Mouse (Mus musculus): ENCODE results near the gene Shisa2.
"Not testable (repeated sequence)": the region's sequence is repeated elsewhere in the genome, so short reads cannot be mapped to it uniquely, and the experiment has no call there.

Shisa2 gene

GRCm38 (mm10) chr14:59625158-59625805 lies at the start of gene Shisa2:
Shisa2 (plus strand) TSS chr14:59625308.
- DNase-seq (ENCODE audit: low spot score): peak; percentile 77

GRCm38 (mm10) chr14:59576385-59576784 lies 48.7 kb upstream of the Shisa2 start:
- DNase-seq (ENCODE audit: low spot score): no peak

- DNase-seq (ENCODE audit: low spot score): no peak
Observed at GRCm38 (mm10) chr14:59590614-59591013, 34.5 kb upstream of the Shisa2 start.

GRCm38 (mm10) chr14:59591901-59592300 lies 33.2 kb upstream of the Shisa2 start:
- no peak for DNase-seq (ENCODE audit: low spot score)

GRCm38 (mm10) chr14:59592593-59592992 lies 32.5 kb upstream of the Shisa2 start:
- DNase-seq (ENCODE audit: low spot score): no peak

- DNase-seq (ENCODE audit: low spot score): no peak
Observed at GRCm38 (mm10) chr14:59594988-59595387, 30.1 kb upstream of the Shisa2 start.

GRCm38 (mm10) chr14:59597398-59598259 lies 27.5 kb upstream of the Shisa2 start, which contains the start of gene Cdadc1:
Cdadc1 (minus strand) TSS chr14:59597959.
- peak; percentile 84 for DNase-seq (ENCODE audit: low spot score)

- no peak for DNase-seq (ENCODE audit: low spot score)
Observed at GRCm38 (mm10) chr14:59598260-59598627, 26.9 kb upstream of the Shisa2 start.

- peak; percentile 52 for DNase-seq (ENCODE audit: low spot score)
Observed at GRCm38 (mm10) chr14:59604002-59604645, 21.0 kb upstream of the Shisa2 start.

GRCm38 (mm10) chr14:59605671-59606353 lies 19.3 kb upstream of the Shisa2 start:
- peak; percentile 23 for DNase-seq (ENCODE audit: low spot score)

- no peak for DNase-seq (ENCODE audit: low spot score)
Observed at GRCm38 (mm10) chr14:59607021-59607420, 18.1 kb upstream of the Shisa2 start.

- DNase-seq (ENCODE audit: low spot score): no peak
Observed at GRCm38 (mm10) chr14:59612920-59613625, 12.0 kb upstream of the Shisa2 start.

- not testable (repeated sequence) for DNase-seq (ENCODE audit: low spot score)
Observed at GRCm38 (mm10) chr14:59614149-59614548, 11.0 kb upstream of the Shisa2 start.

GRCm38 (mm10) chr14:59616802-59617201 lies 8.3 kb upstream of the Shisa2 start:
- DNase-seq (ENCODE audit: low spot score): no peak

- DNase-seq (ENCODE audit: low spot score): no peak
Observed at GRCm38 (mm10) chr14:59624326-59624885, 702 bp upstream of the Shisa2 start.

GRCm38 (mm10) chr14:59625806-59626364 lies 777 bp downstream of the Shisa2 start:
- no peak for DNase-seq (ENCODE audit: low spot score)

- DNase-seq (ENCODE audit: low spot score): no peak
Observed at GRCm38 (mm10) chr14:59626711-59627110, 1.6 kb downstream of the Shisa2 start.

GRCm38 (mm10) chr14:59627142-59627680 lies 2.1 kb downstream of the Shisa2 start:
- DNase-seq (ENCODE audit: low spot score): no peak

GRCm38 (mm10) chr14:59627823-59628222 lies 2.7 kb downstream of the Shisa2 start:
- no peak for DNase-seq (ENCODE audit: low spot score)

GRCm38 (mm10) chr14:59629308-59629707 lies 4.2 kb downstream of the Shisa2 start:
- no peak for DNase-seq (ENCODE audit: low spot score)

GRCm38 (mm10) chr14:59630096-59630495 lies 5.0 kb downstream of the Shisa2 start:
- no peak for DNase-seq (ENCODE audit: low spot score)

Data from ovary, adult 18-20 months (tissue).